Mouse (Mus musculus) forebrain, embryonic 15.5 days (tissue): ENCODE measurements around the gene Gm10668. TPM values are rescaled to one million over a fixed set of nuclear protein-coding genes. Genes with fewer than 3 reads are reported as not detected.
"Not testable (repeated sequence)": the region's sequence is repeated elsewhere in the genome, so short reads cannot be mapped to it uniquely, and the experiment has no call there.

Experiments used
- ATAC-seq: fragments of 200-750 bp; cut with Nextera tagmentation; replicated peaks from 2 replicates; pipeline ENCODE4 v1.8.0; 2017; ENCODE audit warnings: mild to moderate bottlenecking, moderate TSS enrichment, moderate library complexity
- H3K27ac ChIP-seq: fragments of 300-500 bp; sonication (generic); replicated peaks from 2 replicates; pipeline ENCODE4 v1.5.1; 2015; ENCODE audit warnings: mild to moderate bottlenecking, inconsistent platforms
- H3K27me3 ChIP-seq: fragments of 300-500 bp; sonication (generic); 2 replicates; pipeline ENCODE4 v1.6.1; 2015; ENCODE audit warnings: inconsistent platforms
- H3K36me3 ChIP-seq: fragments of 300-500 bp; sonication (generic); 2 replicates; pipeline ENCODE4 v1.6.1; 2015; ENCODE audit warnings: mild to moderate bottlenecking, inconsistent platforms
- H3K4me1 ChIP-seq: fragments of 300-500 bp; sonication (generic); 2 replicates; pipeline ENCODE4 v1.6.1; 2015; ENCODE audit warnings: inconsistent platforms
- H3K4me2 ChIP-seq: fragments of 300-500 bp; sonication (generic); replicated peaks from 2 replicates; pipeline ENCODE4 v1.6.1; 2015; ENCODE audit warnings: mild to moderate bottlenecking, inconsistent platforms
- H3K4me3 ChIP-seq: fragments of 300-500 bp; sonication (generic); 2 replicates; pipeline ENCODE4 v1.5.1; 2015; ENCODE audit warnings: mild to moderate bottlenecking, inconsistent platforms
- H3K9ac ChIP-seq: fragments of 300-500 bp; sonication (generic); replicated peaks from 2 replicates; pipeline ENCODE4 v1.6.1; 2015; ENCODE audit warnings: mild to moderate bottlenecking, inconsistent platforms
- H3K9me3 ChIP-seq: fragments of 300-500 bp; sonication (generic); 2 replicates; pipeline ENCODE4 v1.6.1; 2016; ENCODE audit warnings: inconsistent platforms
- WGBS: fragments of 180-500 bp; shearing (Covaris S2); methylation state at CpG from one replicate; pipeline ENCODE4 v1.1.7; 2015; ENCODE audit warnings: mixed read lengths; 5-methylcytosine and 5-hydroxymethylcytosine counted together
- polyA plus RNA-seq: library from polyadenylated mRNA; unstranded; fragments of >200 nt; fragmentation: Nextera tagmentation; extraction: Ambion mirVana; gene quantifications from 2 replicates; pipeline ENCODE4 v1.2.1, GENCODE M21; 2015

Gm10668 gene
- polyA plus RNA-seq, result not detected in 2 replicates

GRCm38 (mm10) chr7:20730524-20730923 lies at the start of gene Gm10668:
Gene Gm10668 (minus strand): TSS chr7:20730624.
- not testable (repeated sequence) for H3K4me2 ChIP-seq, H3K36me3 ChIP-seq, H3K27me3 ChIP-seq, H3K9me3 ChIP-seq, H3K9ac ChIP-seq, H3K4me1 ChIP-seq, ATAC-seq, H3K4me3 ChIP-seq, H3K27ac ChIP-seq
- no CpG with 5 or more reads among the region's 1 CpGs for WGBS

GRCm38 (mm10) chr7:20770885-20771284 lies 40.5 kb upstream of the Gm10668 start, which contains the start of gene Vmn1r112:
Gene Vmn1r112 (plus strand): TSS chr7:20771185.
- no CpG with 5 or more reads among the region's 3 CpGs for WGBS
- H3K4me1 ChIP-seq, H3K27ac ChIP-seq, H3K9me3 ChIP-seq, ATAC-seq, H3K27me3 ChIP-seq, H3K4me3 ChIP-seq, H3K4me2 ChIP-seq, H3K9ac ChIP-seq, H3K36me3 ChIP-seq: not testable (repeated sequence)

- H3K27me3 ChIP-seq, H3K27ac ChIP-seq, H3K9ac ChIP-seq, H3K4me2 ChIP-seq, H3K9me3 ChIP-seq, ATAC-seq, H3K4me3 ChIP-seq, H3K36me3 ChIP-seq, H3K4me1 ChIP-seq: not testable (repeated sequence)
- no CpG with 5 or more reads among the region's 2 CpGs for WGBS
These were observed 27.3 kb downstream of the Gm10668 start, which contains the start of gene Vmn1r111 for GRCm38 (mm10) chr7:20703116-20703515. Gene Vmn1r111 (minus strand): TSS chr7:20703216.

Other genes with a start within 250 kb of the Gm10668 start
- not detected in 2 replicates for gene Vmn1r103, start 220.1 kb downstream of the Gm10668 start, polyA plus RNA-seq
- gene Vmn1r104, start 196.8 kb downstream of the Gm10668 start, polyA plus RNA-seq, result not detected in 2 replicates
- not detected in 2 replicates for gene Gm5726, start 184.9 kb downstream of the Gm10668 start, polyA plus RNA-seq
- gene Gm4141, start 154.4 kb downstream of the Gm10668 start, polyA plus RNA-seq, result not detected in 2 replicates
- not detected in 2 replicates for gene Gm4513, start 131.6 kb downstream of the Gm10668 start, polyA plus RNA-seq
- not detected in 2 replicates for gene Vmn1r107, start 61.7 kb downstream of the Gm10668 start, polyA plus RNA-seq
- gene Vmn1r111, start 27.4 kb downstream of the Gm10668 start, polyA plus RNA-seq, result not detected in 2 replicates
- not detected in 2 replicates for gene Vmn1r112, start 40.6 kb upstream of the Gm10668 start, polyA plus RNA-seq
- not detected in 2 replicates for gene Vmn1r113, start 56.7 kb upstream of the Gm10668 start, polyA plus RNA-seq
- gene Vmn1r114, start 81.6 kb upstream of the Gm10668 start, polyA plus RNA-seq, result not detected in 2 replicates
- gene Vmn1r115, start 114.4 kb upstream of the Gm10668 start, polyA plus RNA-seq, result not detected in 2 replicates
- gene Vmn1r116, start 141.6 kb upstream of the Gm10668 start, polyA plus RNA-seq, result not detected in 2 replicates
- not detected in 2 replicates for gene Vmn1r117, start 153.5 kb upstream of the Gm10668 start, polyA plus RNA-seq
- gene Vmn1r118, start 181.7 kb upstream of the Gm10668 start, polyA plus RNA-seq, result not detected in 2 replicates